Mouse (Mus musculus) thymus, postnatal 10 days (tissue): ENCODE data around the gene Slc25a21.

Source experiments
- DNase-seq, 2 experiments: peaks; one replicate each; pipeline ENCODE4 v3.0.0; 2021; ENCODE audit warnings: low spot score in 2 of 2

Gene Slc25a21

GRCm38 (mm10) chr12:57016845-57017244 lies 180.4 kb downstream of the Slc25a21 start:
- DNase-seq, result no peak

DNA sequence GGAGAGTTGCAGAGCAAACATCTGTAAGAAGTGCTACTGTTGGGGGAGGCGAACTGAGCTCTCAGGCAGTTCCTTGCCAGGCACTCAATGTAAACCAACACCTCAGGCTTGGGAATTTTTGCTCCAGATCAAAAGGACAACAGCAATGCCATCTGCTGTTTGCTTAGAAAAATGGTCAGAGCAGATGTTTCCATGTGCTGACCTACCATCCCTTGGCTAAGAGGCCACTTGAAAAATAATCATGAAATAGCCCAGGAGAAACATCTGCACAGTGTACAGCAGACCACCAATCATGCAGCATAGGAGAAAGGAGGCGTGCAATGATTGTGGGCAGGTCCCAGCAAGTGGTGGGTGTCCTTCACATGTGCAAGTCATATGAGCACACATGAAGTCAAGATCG lies 180.9 kb downstream of the Slc25a21 start:
- DNase-seq, result no peak

- DNase-seq, result no peak
Measured at GRCm38 (mm10) chr12:57009010-57009409, 188.3 kb downstream of the Slc25a21 start.

DNA sequence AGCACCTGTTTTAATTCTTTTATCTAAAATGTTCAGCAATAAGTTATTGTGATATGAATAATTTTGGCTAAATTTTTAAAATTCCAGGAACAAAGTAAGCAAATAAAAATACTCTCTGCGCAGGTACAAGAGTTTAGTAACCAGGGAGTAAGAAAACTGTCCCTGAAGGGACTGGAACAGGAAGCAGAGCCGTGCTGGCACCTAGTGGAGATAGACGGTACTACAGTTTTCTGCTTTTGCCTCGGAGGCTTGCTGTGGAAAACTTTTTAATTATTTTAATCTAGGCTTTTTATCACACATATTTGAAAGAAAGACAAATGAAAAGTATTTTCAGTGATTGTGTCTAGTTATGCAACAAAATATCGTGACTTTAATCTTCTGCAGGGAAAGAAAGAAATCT lies 211.2 kb downstream of the Slc25a21 start:
- peak in 1 of 2 experiments; percentile 34 for DNase-seq

- no peak for DNase-seq
Measured at GRCm38 (mm10) chr12:56982066-56982626, 215.1 kb downstream of the Slc25a21 start.

- DNase-seq, result no peak
Measured at GRCm38 (mm10) chr12:56975256-56975655, 222.0 kb downstream of the Slc25a21 start.

GRCm38 (mm10) chr12:56963236-56963635 lies 234.0 kb downstream of the Slc25a21 start:
- no peak for DNase-seq

DNA sequence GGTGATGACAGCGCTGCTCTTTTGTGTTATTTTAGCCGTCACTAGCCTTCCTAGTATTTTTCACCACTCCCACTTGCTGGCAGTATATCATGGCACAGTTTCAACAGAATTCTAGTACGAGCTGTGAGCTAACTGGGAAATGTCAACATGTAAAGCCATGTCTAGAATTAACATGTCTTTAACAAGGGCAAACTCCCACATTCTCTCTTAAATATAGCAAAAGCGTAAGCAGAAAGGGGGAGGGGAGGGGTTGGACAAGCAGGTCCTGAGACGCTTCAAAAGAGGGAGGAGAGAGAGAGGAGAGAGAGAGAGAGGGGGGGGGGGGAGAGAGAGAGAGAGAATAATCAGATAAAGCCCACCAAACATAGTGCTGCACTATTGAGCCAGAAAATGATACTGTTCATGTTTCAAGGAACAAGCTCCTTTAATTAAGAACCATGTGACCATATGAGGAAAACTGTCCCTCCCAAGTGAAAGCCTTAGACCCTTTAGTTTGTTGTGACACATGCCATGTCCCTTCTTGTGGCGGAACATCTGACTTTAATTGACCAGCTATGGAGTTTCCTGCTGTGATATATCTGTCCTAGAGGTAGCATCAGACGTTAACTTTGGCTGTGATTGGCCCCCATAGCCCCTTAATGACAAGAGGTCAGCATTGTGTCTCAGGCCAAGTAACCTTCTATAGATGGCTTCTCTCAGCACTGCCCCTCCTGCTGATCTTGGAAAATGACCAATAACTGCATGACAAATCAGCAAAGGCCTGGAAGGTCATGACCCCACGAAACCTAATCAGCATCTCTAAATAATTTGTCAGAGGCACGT lies 237.8 kb downstream of the Slc25a21 start:
- no peak for DNase-seq

DNA sequence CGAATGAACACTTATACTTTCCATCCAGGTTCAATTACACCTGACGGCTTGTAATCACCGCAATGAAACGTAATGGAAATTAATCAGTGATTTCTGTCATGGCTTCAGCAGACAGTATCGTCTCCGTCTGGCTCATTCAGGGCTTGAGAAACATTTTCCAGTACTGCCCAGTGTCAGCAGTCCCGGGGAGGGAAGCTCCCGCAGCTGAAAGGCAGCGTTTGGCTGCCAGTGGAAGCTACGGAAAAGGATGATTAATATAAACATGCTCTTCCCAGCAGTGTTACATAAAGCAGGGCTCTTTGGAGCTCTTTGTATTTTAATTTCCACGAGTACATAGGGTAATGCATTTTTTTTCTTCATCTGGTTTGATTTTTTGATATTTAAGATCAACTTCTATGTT lies 239.0 kb downstream of the Slc25a21 start:
- no peak for DNase-seq

- no peak for DNase-seq
Measured at GRCm38 (mm10) chr12:56951749-56952657, 245.3 kb downstream of the Slc25a21 start.

DNA sequence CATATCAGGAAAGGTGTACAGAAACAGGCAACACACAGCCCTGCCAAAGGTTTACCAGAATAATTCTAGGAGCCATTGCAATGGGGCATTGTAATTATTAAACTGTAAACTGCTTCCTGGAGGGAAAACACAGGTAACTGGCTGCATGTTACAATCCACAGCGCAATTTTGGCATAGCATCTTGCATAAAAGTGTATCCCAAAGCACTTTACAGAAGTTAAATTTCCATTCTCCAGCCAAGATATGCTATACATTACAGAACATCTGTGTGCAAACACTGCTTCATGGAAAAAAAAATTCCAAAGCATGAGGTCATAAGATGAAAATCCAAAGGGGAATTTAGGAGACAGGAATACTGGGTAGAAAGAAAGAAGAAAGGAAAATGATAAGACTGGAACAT lies 253.0 kb downstream of the Slc25a21 start:
- no peak for DNase-seq

DNA sequence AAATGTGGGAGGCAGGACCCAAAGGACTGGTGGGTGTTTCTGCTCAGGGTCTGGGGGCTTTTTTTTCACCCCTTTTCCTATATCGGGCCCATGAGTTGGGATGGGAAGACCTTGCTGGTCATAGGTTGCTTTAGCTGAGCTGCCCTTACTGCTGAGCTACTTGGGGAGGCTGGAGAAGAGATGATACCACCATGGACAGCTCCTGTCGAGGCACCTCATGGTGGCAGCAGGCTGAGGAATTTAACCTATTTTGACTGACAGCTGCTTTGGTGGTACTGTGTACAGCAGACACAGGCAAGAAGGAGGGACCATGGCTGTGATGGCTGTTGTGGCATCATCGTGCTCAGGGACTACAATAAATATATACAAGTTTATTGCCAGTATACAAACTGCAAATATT lies 256.4 kb downstream of the Slc25a21 start:
- DNase-seq, result no peak

GRCm38 (mm10) chr12:56918145-56918544 lies 279.1 kb downstream of the Slc25a21 start:
- DNase-seq, result no peak

DNA sequence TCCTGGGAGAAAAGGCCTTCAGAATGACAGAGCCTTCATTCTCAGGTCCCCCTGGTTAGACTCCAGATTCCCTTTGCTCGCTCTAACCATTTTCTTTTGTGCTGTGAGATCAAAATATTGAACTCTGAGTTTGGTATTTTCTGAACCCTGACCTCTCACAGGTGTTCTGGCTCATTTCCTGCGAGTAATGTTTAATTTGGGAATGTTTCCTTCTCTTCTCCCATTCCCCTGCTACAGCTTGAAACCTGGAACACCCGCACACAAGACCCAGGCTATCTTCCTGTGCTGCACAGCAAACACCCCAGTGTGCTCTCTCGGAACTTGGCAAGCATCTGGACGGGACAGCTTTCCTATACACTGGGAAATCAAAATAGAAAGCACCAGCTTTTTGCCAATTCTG lies 290.8 kb downstream of the Slc25a21 start:
- no peak for DNase-seq

DNA sequence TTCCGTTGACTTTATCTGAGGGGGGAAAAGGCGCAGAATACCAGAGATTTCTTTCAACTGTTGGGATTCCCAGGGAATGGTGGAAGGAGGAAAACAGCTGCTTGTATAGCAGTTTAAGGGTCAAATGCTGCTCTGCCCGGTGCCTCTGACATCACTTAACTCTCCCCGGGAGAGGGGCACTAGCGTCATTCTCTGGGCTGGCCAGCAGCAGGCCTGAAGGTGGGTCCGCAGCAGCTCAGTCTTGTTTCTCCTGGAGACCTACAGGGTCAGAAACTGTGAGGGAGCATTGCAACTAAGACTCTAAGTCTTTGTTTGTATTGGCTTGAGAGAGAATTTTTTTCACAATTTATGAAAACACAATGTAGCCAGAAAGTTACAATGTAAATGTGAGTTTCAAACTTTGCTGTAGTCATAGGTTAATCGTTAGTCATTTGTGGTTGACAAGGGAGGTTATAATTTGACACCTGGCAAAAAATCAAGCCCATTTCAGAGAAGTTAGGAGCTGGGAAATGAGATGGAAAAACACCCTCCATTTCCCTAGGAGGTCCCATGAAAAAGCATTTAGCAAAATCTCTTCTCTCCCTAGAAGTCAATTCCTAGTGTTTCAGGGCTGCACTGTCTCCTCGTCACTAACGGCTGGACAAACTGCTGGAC lies 291.5 kb downstream of the Slc25a21 start:
- no peak for DNase-seq

GRCm38 (mm10) chr12:56905222-56905621 lies 292.1 kb downstream of the Slc25a21 start:
- no peak for DNase-seq

DNA sequence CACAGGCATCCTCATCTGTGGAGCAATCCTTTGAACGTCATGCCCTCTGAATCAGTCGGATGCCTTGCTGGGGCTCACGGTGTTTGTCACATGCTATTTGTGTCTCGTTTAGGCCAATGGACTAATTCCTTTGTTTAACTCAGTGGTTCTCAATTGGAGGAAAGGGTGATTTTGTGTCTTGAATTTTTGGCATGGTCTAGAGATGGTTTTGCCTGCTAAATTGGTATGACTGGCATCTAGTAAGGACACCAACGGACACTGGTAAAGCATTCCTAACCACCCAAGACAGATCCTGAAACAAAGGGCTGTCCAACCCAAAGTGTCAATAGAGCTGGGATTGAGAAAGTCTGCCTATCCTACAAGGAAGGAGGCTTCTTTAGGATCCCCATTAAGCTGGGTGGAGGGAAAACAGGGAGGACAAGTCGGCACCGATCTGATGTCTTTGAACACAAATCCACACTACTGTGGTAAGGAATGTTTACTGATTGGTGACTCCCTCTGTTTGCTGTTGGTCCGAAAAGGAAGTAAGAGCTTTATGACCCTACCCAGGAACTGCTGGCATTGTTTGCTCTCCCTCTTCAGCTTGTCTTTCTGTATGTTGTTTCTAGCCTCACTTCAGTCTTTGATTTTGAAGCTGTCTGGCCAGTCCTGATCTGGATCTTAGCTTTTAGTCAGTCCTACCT lies 294.4 kb downstream of the Slc25a21 start:
- DNase-seq, result no peak

GRCm38 (mm10) chr12:56897976-56898375 lies 299.3 kb downstream of the Slc25a21 start:
- DNase-seq, result no peak

DNA sequence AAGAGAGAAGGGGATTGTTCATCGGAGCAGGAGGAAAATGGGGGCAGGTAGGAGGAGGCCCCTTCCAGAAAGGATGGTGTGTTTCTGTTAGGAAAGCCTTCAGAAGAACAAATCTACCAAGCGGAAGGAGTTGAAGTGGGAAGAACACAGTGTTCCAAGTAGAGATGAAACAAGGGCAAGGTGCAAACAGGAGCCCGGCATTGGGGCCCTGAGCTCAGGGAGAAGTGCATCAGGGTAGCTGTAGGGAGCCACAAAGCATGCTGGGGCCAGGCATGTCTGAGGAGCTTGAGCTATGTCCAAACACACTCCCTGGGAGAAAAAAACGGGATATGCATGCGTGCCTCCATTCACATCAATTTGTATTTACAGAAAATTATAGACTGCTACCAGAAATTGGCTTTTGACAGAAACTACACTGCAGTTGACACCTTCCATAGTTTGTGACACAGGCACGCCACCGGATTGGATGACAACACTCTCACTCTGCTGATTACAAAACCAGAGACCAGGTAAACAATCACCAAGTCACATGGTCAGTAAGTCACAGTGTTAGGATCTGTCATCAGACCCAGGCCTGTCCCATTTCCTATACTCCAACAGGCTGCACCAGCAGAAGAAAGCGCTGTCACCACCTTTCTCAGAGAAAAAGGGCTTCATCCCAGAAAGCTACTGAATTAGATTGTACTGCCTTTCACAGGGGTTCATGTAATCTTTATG lies 299.9 kb downstream of the Slc25a21 start:
- no peak for DNase-seq

GRCm38 (mm10) chr12:56894963-56895362 lies 302.3 kb downstream of the Slc25a21 start:
- no peak for DNase-seq
